Mouse (Mus musculus) right cerebral cortex, postnatal 4 days (tissue): ENCODE measurements around the gene Gpa33.
"Not testable (repeated sequence)": the region's sequence is repeated elsewhere in the genome, so short reads cannot be mapped to it uniquely, and the experiment has no call there.

Experiments
- DNase-seq: peaks from one replicate; pipeline ENCODE4 v3.0.0-alpha.2; 2022

The Gpa33 gene

DNA sequence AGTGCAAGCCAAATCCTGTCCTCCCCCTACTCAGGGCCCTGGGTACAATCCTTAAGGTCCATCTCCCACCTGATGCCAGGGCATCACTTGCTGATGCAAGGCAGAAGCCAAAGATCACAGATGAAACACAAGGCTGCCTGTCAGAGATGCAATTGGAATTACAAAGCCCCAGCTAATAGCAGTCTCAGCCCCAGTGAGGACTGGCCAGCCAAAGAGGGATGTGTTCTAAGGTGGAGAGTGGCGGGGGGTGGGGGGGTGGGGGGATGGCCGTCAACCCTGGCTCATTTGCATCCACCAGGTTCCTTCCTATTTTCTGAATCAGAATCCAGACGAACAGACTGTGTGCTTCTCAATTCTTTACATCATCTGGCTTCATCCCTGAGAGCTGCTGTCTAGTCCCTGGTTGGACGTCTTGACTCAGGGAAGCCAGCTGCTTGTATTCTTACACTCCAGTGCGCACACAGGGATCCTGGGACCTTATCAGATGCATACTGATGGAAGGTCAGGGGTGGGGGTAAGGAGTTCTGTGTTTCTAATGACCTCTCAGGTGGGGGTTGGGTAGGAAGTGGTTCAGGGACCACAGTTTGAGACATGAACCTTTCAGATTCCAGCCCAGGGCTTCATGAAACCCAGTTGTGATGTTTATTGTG lies 5.2 kb downstream of the Gpa33 start:
- no peak for DNase-seq

DNA sequence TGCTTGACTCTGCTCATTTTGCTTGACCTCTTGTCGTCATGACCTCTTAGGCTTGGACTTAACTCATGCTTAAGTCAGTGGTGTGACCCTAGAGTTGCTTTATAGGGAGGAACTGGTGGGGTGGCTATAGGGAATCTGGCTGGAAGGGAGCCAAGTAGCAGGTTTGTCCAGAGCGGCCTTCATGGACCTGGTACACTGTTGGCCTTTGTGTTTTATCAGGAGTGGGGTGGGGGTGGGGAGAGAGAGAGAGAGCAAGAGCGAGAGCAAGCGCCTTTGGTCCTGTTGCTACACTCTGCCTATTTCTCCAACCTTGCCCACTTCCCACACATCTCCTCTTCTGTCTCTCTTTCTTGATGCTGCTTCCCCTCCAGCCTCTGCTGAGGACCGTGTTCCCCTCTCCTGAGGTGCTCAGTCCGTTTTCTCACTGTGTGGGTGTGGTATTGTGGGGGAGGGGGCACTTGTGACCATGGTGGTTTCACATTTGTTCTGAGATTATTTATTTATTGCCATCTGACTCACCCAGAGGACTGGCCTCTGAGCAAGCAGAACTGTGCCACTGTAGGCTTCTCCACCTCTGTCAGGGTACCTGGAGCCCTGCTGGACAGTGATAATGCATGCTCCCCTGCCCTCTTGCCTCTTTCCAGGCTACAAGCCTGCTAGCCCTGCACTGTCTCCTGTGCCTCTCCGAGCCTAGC lies 7.4 kb downstream of the Gpa33 start:
- no peak for DNase-seq

DNA sequence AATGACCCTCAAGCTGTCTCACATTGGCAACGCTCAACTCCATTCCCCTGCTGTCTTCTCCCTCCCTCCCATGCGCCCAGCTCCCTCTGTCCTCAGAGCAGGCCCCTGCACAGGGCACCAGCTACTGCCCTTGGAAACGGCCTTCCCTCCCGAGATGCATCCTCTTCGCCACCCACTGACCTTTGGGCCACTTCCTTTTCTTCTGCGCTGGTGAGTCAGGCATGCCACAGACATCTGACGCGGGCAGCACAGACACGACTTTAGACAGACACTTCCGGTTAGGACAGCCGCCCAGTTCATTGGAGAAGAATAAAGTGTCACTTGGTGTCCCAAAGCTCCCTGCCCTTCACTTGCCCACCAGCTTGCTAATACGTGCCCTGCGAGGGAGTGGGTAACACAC lies 8.1 kb downstream of the Gpa33 start:
- DNase-seq = no peak

- DNase-seq = no peak
Observed at GRCm38 (mm10) chr1:166139113-166139512, 9.1 kb downstream of the Gpa33 start.

DNA sequence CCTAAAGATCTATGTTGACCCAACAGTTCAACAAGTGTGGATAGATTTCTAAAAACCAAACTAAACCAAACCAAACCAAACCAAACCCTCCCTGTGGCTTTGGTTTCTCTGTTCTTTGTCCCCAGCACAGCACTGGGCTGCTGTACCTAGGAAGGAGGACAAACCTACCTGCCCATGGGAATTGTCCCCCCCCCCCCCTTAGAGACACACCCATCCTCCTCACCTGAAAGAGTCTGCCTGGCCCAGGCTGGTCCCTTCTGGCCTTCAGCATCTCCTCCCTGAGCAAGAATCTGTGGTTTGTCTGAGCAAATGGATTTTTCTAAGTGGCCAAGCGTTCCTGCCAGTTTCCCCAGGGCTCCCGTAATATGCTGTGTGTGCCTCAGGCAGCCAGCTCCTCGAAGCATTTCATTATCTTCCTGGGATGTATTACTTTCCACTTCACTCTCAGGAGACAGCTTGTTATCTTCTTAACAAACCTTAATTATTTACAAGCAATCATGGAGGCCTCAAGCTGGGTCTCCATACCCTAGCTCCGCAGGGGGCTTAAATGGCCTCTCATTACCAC lies 9.7 kb downstream of the Gpa33 start:
- DNase-seq = no peak

DNA sequence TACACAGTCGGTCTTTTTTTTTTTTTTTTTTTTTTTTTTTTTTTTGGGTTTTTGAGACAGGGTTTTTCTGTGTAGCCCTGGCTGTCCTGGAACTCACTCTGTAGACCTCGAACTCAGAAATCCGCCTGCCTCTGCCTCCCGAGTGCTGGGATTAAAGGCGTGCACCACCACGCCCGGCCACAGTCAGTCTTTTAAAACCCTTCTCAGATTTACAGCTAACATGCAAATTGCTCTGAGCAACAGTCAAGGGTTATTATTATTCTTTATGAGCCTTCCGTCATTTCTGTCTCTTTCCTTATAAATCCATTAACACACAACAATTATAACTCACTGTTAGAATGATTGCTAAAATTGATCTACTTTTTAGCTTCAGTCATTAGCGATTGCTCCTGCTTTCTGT lies 11.8 kb downstream of the Gpa33 start:
- not testable (repeated sequence) for DNase-seq

DNA sequence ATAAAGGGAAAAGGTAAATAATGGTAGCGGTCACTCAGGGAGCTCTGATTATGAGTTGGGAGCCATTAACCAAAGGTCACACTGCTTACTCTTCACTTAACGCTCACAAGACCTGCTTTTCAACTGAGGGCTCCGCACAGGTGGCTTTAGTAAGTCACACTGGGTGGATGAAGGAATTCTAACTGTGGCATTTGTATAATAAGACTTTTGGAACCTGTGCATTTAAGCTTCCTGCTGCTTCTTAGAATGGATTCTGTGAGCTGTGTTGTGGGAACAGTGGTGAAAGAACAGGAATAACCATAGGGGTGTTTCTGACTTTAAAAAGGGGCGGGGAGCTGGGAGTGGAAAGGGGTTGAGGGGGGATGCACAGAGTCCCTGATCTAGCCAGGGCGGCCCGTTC lies 12.3 kb downstream of the Gpa33 start:
- no peak for DNase-seq

- no peak for DNase-seq
Observed at GRCm38 (mm10) chr1:166146626-166147025, 16.6 kb downstream of the Gpa33 start.

DNA sequence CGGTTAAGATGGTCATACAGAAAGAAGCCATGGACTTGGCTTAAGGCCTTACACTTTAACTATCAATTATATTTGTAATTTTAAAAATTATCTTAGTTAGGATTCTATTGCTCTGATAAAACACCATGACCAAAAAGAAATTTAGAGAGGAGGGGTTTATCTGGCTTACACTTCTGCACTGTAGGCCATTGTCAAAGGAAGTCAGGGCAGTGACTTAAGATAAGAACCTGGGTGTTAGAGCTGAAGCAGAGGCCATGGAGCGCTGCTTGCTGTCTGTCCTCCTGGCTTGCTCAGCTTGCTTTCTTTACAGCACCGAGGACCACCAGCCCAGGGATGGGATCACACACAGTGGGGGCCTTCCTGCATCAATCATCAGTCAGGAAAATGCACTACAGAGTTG lies 17.6 kb downstream of the Gpa33 start:
- no peak for DNase-seq

- no peak for DNase-seq
Observed at GRCm38 (mm10) chr1:166149441-166149840, 19.4 kb downstream of the Gpa33 start.

GRCm38 (mm10) chr1:166150035-166150434 lies 20.0 kb downstream of the Gpa33 start:
- no peak for DNase-seq

GRCm38 (mm10) chr1:166151341-166151740 lies 21.3 kb downstream of the Gpa33 start:
- no peak for DNase-seq

DNA sequence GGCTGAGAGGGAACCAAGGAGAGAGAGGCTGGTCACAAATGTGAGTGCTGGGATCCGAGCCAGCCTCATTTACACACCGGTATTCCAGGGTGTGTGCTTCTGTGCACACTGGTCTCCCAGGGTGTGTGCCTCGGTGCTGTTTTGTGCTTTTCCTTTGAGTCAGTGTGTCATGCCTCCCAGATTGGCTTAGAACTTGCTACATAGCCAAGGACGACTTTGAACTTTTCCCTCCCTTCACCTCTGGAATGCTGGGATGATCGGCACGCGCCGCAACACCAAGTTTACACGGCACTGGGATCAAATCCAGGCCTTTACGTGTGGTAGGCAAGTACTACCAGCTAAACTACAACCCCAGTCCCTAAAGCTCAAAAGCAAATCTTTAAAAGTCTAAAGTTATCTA lies 22.0 kb downstream of the Gpa33 start:
- no peak for DNase-seq

DNA sequence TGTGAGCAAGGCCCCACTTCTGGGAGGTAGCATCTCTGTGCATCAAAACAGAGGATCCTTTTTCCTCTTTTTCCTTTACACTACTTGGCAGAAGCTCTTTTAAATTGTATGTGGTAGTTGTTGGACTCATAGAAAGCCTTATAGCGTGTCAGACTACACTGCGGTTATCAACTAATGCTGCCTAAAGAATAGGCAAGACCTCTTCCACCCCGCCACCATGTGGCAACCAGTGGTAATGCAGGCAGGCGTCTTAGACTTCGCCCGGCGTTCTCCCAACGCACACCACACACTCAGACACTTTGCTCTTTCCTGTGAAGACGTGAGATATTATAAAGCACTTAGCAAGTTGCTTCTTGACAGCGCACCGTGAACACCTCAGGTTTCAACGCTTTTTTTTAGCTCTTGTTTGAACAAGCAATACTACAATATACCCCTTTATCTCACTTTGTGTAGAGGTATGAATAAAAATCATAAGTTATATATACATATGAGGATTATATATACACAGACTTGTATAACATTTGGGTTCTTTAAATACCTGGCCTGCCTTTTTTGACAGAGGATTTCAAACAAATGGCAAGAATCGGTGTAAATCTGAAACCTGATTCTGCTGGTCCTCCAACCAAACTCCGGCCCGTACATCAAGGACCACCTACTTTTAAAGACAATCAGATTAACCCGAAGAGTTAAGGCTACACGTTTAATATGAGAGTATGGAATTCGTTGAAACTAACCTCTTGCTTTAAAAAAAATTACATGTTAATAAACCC lies 23.5 kb downstream of the Gpa33 start:
- DNase-seq = peak; percentile 98

- peak; percentile 83 for DNase-seq
Observed at GRCm38 (mm10) chr1:166154162-166155112, 24.4 kb downstream of the Gpa33 start.

DNA sequence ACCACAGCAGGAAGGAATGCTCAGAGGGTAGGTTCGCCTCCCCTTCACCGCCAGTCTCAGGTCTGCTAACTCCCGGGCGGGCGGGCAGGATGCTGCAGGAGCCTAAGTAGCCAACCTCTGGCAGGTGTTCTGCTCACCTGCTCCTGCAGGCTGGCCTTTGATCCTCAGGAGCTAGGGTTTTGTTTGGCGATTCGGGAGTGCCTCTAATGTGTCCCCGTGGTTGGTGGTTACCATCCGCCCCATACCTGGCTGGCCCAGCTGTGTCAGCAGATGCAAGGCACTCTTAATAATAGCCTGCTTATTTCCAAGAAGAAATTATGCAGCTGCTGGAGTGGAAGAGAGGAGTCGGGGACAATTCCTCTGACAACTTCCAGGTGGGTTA lies 25.1 kb downstream of the Gpa33 start:
- DNase-seq = no peak

DNA sequence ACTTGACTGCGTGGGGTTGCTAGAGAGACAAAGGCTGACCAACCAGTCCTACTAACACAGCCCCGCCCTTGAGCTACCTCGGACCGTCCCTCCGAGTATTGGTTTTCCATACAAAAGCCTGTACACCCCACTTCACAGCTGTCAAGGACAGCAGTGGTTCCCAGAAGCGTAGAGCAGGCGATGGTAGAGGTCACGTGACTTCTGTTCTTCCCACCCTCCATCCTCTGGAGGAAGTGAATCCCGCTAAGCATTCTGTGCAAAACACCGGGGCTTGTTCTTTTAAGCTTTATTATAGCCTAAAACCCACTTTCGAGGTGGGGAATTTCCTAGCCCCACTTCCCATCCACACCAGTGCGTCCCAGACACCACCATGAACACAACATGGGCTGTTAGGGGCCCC lies 27.7 kb downstream of the Gpa33 start:
- no peak for DNase-seq

DNA sequence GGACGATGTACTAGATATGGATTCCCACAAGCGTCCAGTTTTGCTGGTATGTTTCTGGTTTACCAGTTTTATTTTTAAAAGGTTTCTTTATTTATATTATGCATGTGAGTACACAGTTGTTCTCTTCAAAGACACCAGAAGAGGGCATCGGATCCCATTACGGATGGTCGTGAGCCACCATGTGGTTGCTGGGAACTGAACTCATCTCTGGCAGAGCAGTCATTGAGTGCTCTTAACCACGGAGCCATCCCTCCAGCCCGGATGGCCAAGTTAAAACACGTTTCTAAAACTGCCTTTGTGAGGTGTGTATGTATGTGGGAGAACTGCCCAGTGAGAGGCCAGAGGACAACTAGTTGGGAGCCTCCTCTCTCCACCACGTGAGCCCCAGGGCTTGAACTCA lies 28.6 kb downstream of the Gpa33 start:
- no peak for DNase-seq

DNA sequence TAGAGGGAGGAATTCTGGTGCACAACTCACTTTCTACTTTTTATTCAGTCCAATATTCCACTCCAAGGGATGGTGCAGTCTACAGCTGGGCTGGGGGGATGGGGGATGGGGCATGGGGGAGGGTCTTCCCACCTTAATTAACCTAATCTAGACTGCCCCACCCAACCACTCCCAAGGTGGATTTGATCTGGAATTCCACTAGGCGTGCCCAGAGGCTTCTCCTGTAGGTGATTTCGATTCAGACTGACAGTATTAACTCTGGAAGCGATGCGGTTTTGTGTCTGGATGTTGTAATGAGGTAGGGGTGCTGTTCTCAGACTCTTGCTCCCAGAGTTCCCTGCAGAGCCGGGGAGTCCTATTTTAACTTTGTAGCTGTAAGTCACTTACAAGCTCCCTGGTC lies 30.1 kb downstream of the Gpa33 start:
- no peak for DNase-seq

- DNase-seq = peak; percentile 88
Observed at GRCm38 (mm10) chr1:166160569-166161445, 30.8 kb downstream of the Gpa33 start.

DNA sequence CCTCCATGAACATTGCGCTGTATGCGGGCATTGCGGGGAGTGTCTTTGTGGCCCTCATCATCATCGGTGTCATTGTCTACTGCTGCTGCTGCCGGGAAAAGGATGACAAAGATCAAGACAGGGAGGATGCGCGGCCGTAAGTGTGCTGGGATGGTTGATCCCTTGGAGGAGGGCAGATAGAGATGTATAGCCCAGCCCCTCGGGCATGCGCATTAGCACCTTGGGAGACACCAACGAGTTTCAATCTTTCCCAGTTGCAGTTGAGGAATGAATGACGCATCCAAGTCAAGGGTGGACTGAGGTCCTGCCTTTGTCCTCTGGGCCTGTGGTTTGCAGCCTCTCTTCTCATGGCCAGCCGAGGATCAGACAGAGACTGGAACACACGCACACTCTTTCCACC lies 34.5 kb downstream of the Gpa33 start:
- no peak for DNase-seq

GRCm38 (mm10) chr1:166165159-166165558 lies 35.1 kb downstream of the Gpa33 start:
- DNase-seq = no peak
